Mouse (Mus musculus) WW6 (cell line): ENCODE results near the gene Ccl19.
"Not testable (repeated sequence)": the region's sequence is repeated elsewhere in the genome, so short reads cannot be mapped to it uniquely, and the experiment has no call there.

Experiments
- DNase-seq: peaks from one replicate; pipeline ENCODE4 v3.0.0-alpha.2; 2013; ENCODE audit warnings: low read depth, low spot score

Ccl19 gene

DNA sequence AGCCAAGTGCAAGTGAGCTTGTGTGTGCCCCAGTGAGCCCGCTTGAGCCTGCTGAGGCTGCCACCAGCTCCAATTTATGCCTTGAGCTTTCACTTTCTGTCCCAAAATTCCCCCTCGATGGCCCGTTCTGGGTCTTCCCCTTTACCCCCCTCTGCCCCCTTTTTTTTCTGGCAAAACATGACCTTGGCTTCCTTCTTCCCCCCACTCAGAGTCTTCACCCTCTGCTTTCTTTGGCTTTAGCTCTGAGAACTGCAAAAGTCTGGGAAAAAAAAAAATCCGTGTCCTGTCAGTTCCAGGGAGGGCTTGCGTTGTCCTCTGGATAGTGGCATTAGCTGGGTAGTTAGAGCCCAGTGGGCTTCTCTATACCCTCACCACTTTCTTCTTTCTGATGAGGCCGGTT is at the start of gene Ccl19:
Gene Ccl19 (minus strand): TSS at position 101 of the 400 bp plus-strand sequence.
- DNase-seq, result not testable (repeated sequence)

DNA sequence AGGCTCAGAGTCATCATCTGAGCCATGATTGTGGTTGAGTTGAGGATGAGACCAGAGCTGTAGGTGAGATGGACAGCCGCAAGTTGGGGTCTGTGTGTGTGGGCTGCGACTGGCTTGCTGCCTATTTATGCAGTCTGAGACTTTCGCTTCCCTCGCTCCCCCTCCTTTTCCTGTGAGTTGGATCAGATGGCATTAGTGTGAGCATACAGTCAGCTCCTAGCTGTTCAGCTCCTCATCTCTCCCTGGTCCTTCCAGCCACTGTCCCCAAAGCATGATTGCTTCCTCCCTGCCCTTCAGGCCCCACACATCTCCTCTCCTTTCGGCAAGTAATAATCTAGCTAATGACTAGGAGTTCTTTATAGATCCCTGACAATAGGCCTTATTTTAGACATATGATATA is 17.5 kb upstream of the Ccl19 start, which contains the start of gene Ccl21a:
Gene Ccl21a (minus strand): TSS at position 101 of the 400 bp plus-strand sequence.
- DNase-seq, result not testable (repeated sequence)

DNA sequence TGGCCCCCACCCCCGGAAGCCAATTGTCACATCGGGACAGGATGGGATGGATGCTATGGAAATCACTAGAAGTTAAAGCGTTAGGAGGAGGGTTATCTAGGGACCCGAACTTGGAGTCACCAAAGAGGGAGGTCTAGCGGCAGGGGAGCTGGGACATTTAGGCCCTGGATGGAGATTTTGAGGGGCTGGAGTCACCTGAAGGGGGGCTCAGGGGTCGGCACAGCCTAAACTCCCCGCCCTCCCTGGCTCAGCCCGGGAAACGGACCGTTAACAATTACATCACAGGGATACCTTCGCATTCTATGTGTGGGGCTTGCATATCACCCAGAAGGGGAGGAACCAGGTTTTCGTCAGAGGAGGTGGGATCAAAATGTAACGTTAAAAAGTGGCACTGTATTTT is 21.1 kb downstream of the Ccl19 start, which contains the start of gene 4930578G10Rik:
Gene 4930578G10Rik (plus strand): TSS at position 301 of the 400 bp plus-strand sequence.
- DNase-seq, result not testable (repeated sequence)
